Mouse (Mus musculus): ENCODE measurements around the gene Cast. TPM values are rescaled to one million over a fixed set of nuclear protein-coding genes. Genes with fewer than 3 reads are reported as not detected.

Gene Cast
- total RNA-seq, 2 experiments from 2014 or later = 87.3 to 90.5 TPM

- DNase-seq = no peak
Measured at GRCm38 (mm10) chr13:74695497-74696193, 113.0 kb downstream of the Cast start.

Other genes starting within 250 kb of the Cast start
- 10 to 100 TPM; 25.3 to 30.8 TPM for gene Erap1, start 169.2 kb downstream of the Cast start, total RNA-seq (2021)

Data from heart, postnatal 4 days (tissue).